Mouse (Mus musculus) ES-E14 (cell line): Measurements from ENCODE around the gene Rtel1. TPM values are rescaled to one million over a fixed set of nuclear protein-coding genes. Genes with fewer than 3 reads are reported as not detected.

Experiments used
- DNase-seq: peaks from one replicate; pipeline ENCODE4 v3.0.0-alpha.2; 2013; ENCODE audit warnings: low read depth, low spot score
- H3K27ac ChIP-seq: 2 replicates; pipeline ENCODE4 v1.5.1; 2012; ENCODE audit warnings: low read depth, mild to moderate bottlenecking, low read length, moderate library complexity, mixed read lengths; ENCODE audit not compliant: poor library complexity, insufficient read depth, severe bottlenecking
- H3K36me3 ChIP-seq: 2 replicates; pipeline ENCODE4 v1.6.1; 2012; ENCODE audit warnings: mild to moderate bottlenecking, low read length, moderate library complexity, mixed read lengths; ENCODE audit not compliant: control insufficient read depth, poor library complexity, insufficient read depth, severe bottlenecking
- H3K4me1 ChIP-seq, 2 experiments: fragments of 150-350 bp in 1 of 2; sonication (generic) in 1 of 2; 2 replicates each; pipeline ENCODE4 v1.6.1; 2012; ENCODE audit warnings: low read length in 2 of 2, mild to moderate bottlenecking in 1 of 2, mixed read lengths in 1 of 2; ENCODE audit not compliant: control insufficient read depth in 2 of 2, insufficient read depth in 2 of 2, poor library complexity in 1 of 2
- H3K4me3 ChIP-seq, 2 experiments: fragments of 150-350 bp in 1 of 2; sonication (generic) in 1 of 2; 2 replicates each; pipeline ENCODE4 v1.5.1; 2012; ENCODE audit warnings: low read length in 2 of 2, low read depth in 1 of 2, mild to moderate bottlenecking in 1 of 2, mixed read lengths in 1 of 2; ENCODE audit not compliant: insufficient read depth in 1 of 2, poor library complexity in 1 of 2, severe bottlenecking in 1 of 2
- H3K9ac ChIP-seq: 2 replicates; pipeline ENCODE4 v1.6.1; 2012; ENCODE audit warnings: low read depth, mild to moderate bottlenecking, low read length, mixed read lengths; ENCODE audit not compliant: poor library complexity, insufficient read depth, severe bottlenecking
- H3K9me3 ChIP-seq: fragments of 150-350 bp; sonication (generic); 2 replicates; pipeline ENCODE4 v1.6.1; 2012; ENCODE audit warnings: low read depth, mild to moderate bottlenecking, low read length; ENCODE audit not compliant: control insufficient read depth, insufficient read depth
- CHD2 ChIP-seq: IDR thresholded peaks from 2 replicates; pipeline ENCODE4 v1.6.1; 2014; ENCODE audit warnings: mild to moderate bottlenecking, low read depth, low read length, inconsistent platforms
- HCFC1 ChIP-seq: IDR thresholded peaks from 2 replicates; pipeline ENCODE4 v1.6.1; 2012; ENCODE audit warnings: low read length, inconsistent platforms, borderline replicate concordance; ENCODE audit not compliant: insufficient read depth
- MAFK ChIP-seq: IDR thresholded peaks from 2 replicates; pipeline ENCODE4 v1.6.1; 2014; ENCODE audit warnings: mild to moderate bottlenecking, low read depth, low read length, inconsistent platforms; ENCODE audit not compliant: insufficient read depth
- ZC3H11A ChIP-seq: IDR thresholded peaks from 2 replicates; pipeline ENCODE4 v1.6.1; 2012; ENCODE audit warnings: low read depth, mild to moderate bottlenecking, inconsistent platforms, low read length, borderline replicate concordance
- ZNF384 ChIP-seq: IDR thresholded peaks from 2 replicates; pipeline ENCODE4 v1.6.1; 2012; ENCODE audit warnings: low read depth, low read length, inconsistent platforms
- in situ Hi-C, 2 experiments: fragments of 600-800 bp; cut with MboI; formaldehyde crosslinking; loops; one replicate each; pipeline ENCODE4 v1.15.1; 2025; ENCODE audit warnings: low sequenced_read_pairs in 2 of 2, inconsistent platforms in 1 of 2; ENCODE audit not compliant: unreplicated experiment in 2 of 2
- total RNA-seq: library from RNA; depleted of rRNA; stranded (reverse); fragments of 300-350 nt; gene quantifications from 2 replicates; pipeline ENCODE4 v1.2.3, GENCODE M21; 2012

Rtel1 gene
- total RNA-seq, 1 experiment, result 133 TPM

GRCm38 (mm10) chr2:181385885-181386284 lies 66.3 kb downstream of the Rtel1 start:
- in situ Hi-C loops, result no loop called here
- H3K36me3 ChIP-seq, result peaks cover 20% of the 10 kb centered on the region
- H3K9me3 ChIP-seq, result no peaks in the 10 kb centered on the region
- no peak overlapping the region for H3K4me3 ChIP-seq
- no peak overlapping the region for H3K27ac ChIP-seq
- H3K4me1 ChIP-seq, result peaks cover 0 to 9% of the 10 kb centered on the region in 2 experiments; a peak in 2 of 4 replicates
- H3K9ac ChIP-seq, result no peak overlapping the region
- DNase-seq, result no peak
- no peak for TF ChIP-seq ZNF384
- TF ChIP-seq HCFC1, result no peak
- no peak for TF ChIP-seq CHD2
- no peak for TF ChIP-seq MAFK
- TF ChIP-seq ZC3H11A, result no peak

- DNase-seq, result no peak
- Histone ChIP-seq H3K36me3 (peaks cover 20% of the 10 kb centered on the region), H3K9ac (no peak overlapping the region), H3K4me3 (no peak overlapping the region), H3K4me1 (peaks cover 0 to 9% of the 10 kb centered on the region in 2 experiments; a peak in 2 of 4 replicates), H3K27ac (no peak overlapping the region), H3K9me3 (no peaks in the 10 kb centered on the region)
- TF ChIP-seq ZNF384 (no peak), ZC3H11A (no peak)
- in situ Hi-C loops, result no loop called here
These were observed 67.2 kb downstream of the Rtel1 start for GRCm38 (mm10) chr2:181386663-181387210.

GRCm38 (mm10) chr2:181390136-181390870 lies 70.8 kb downstream of the Rtel1 start:
- no peak for DNase-seq
- in situ Hi-C loops, result no loop called here
- no peak for TF ChIP-seq ZC3H11A
- Histone ChIP-seq H3K4me3 (no peak overlapping the region), H3K4me1 (no peaks in the 10 kb centered on the region), H3K36me3 (no peaks in the 10 kb centered on the region; the same call in 1 of the 2 replicates), H3K27ac (no peak overlapping the region), H3K9ac (no peak overlapping the region), H3K9me3 (no peaks in the 10 kb centered on the region)

- H3K36me3 ChIP-seq, result no peaks in the 10 kb centered on the region; the same call in 1 of the 2 replicates
- no peak overlapping the region for H3K9ac ChIP-seq
- H3K27ac ChIP-seq, result no peak overlapping the region
- no peaks in the 10 kb centered on the region for H3K4me1 ChIP-seq
- H3K4me3 ChIP-seq, result no peak overlapping the region
- H3K9me3 ChIP-seq, result no peaks in the 10 kb centered on the region
- no peak for TF ChIP-seq MAFK
- no peak for TF ChIP-seq CHD2
- no peak for TF ChIP-seq ZNF384
- no peak for TF ChIP-seq HCFC1
- TF ChIP-seq ZC3H11A, result no peak
- DNase-seq, result no peak
- in situ Hi-C loops, result no loop called here
These were observed 71.5 kb downstream of the Rtel1 start for GRCm38 (mm10) chr2:181391022-181391421.

- Histone ChIP-seq H3K4me1 (no peaks in the 10 kb centered on the region), H3K36me3 (no peaks in the 10 kb centered on the region; the same call in 1 of the 2 replicates), H3K9ac (no peak overlapping the region), H3K4me3 (no peak overlapping the region), H3K27ac (no peak overlapping the region), H3K9me3 (no peaks in the 10 kb centered on the region)
- in situ Hi-C loops, result no loop called here
- TF ChIP-seq MAFK (no peak), ZC3H11A (no peak)
- DNase-seq, result no peak
These were observed 72.0 kb downstream of the Rtel1 start for GRCm38 (mm10) chr2:181391541-181391940.
